Mouse (Mus musculus) liver, embryonic 13.5 days (tissue): ENCODE data around the gene Scamp3. TPM values are rescaled to one million over a fixed set of nuclear protein-coding genes. Genes with fewer than 3 reads are reported as not detected.

Experiments used
- ATAC-seq: fragments of 200-750 bp; cut with Nextera tagmentation; 2 replicates; pipeline ENCODE4 v1.8.0; 2017; ENCODE audit warnings: low read depth, mild to moderate bottlenecking, moderate number of reproducible peaks, moderate library complexity
- DNase-seq: peaks from one replicate; pipeline ENCODE4 v3.0.0; 2022
- H3K27ac ChIP-seq: fragments of 300-500 bp; sonication (generic); 2 replicates; pipeline ENCODE4 v1.5.1; 2015; ENCODE audit warnings: moderate library complexity, mild to moderate bottlenecking, inconsistent platforms
- H3K27me3 ChIP-seq: fragments of 300-500 bp; sonication (generic); 2 replicates; pipeline ENCODE4 v1.6.1; 2015; ENCODE audit warnings: mild to moderate bottlenecking, inconsistent platforms
- H3K36me3 ChIP-seq: fragments of 300-500 bp; sonication (generic); 2 replicates; pipeline ENCODE4 v1.6.1; 2015; ENCODE audit warnings: mild to moderate bottlenecking, inconsistent platforms
- H3K4me1 ChIP-seq: fragments of 300-500 bp; sonication (generic); replicated peaks from 2 replicates; pipeline ENCODE4 v1.6.1; 2015; ENCODE audit warnings: inconsistent platforms
- H3K4me2 ChIP-seq: fragments of 300-500 bp; sonication (generic); 2 replicates; pipeline ENCODE4 v1.6.1; 2015; ENCODE audit warnings: inconsistent platforms, mild to moderate bottlenecking, moderate library complexity
- H3K4me3 ChIP-seq: fragments of 300-500 bp; sonication (generic); replicated peaks from 2 replicates; pipeline ENCODE4 v1.5.1; 2015; ENCODE audit warnings: mild to moderate bottlenecking, inconsistent platforms
- H3K9ac ChIP-seq: fragments of 300-500 bp; sonication (generic); 2 replicates; pipeline ENCODE4 v1.6.1; 2015; ENCODE audit warnings: mild to moderate bottlenecking, inconsistent platforms
- H3K9me3 ChIP-seq: fragments of 300-500 bp; sonication (generic); replicated peaks from 2 replicates; pipeline ENCODE4 v1.6.1; 2016; ENCODE audit warnings: inconsistent platforms
- WGBS: fragments of 180-500 bp; shearing (Covaris S2); methylation state at CpG from one replicate; pipeline ENCODE4 v1.1.7; 2015; ENCODE audit not compliant: insufficient replicate concordance; 5-methylcytosine and 5-hydroxymethylcytosine counted together
- polyA plus RNA-seq: library from polyadenylated mRNA; unstranded; fragments of >200 nt; fragmentation: Nextera tagmentation; extraction: Ambion mirVana; gene quantifications from 2 replicates; pipeline ENCODE4 v1.2.1, GENCODE M21; 2015

Gene Scamp3
- polyA plus RNA-seq = 67.4 and 72.1 TPM in 2 replicates

DNA sequence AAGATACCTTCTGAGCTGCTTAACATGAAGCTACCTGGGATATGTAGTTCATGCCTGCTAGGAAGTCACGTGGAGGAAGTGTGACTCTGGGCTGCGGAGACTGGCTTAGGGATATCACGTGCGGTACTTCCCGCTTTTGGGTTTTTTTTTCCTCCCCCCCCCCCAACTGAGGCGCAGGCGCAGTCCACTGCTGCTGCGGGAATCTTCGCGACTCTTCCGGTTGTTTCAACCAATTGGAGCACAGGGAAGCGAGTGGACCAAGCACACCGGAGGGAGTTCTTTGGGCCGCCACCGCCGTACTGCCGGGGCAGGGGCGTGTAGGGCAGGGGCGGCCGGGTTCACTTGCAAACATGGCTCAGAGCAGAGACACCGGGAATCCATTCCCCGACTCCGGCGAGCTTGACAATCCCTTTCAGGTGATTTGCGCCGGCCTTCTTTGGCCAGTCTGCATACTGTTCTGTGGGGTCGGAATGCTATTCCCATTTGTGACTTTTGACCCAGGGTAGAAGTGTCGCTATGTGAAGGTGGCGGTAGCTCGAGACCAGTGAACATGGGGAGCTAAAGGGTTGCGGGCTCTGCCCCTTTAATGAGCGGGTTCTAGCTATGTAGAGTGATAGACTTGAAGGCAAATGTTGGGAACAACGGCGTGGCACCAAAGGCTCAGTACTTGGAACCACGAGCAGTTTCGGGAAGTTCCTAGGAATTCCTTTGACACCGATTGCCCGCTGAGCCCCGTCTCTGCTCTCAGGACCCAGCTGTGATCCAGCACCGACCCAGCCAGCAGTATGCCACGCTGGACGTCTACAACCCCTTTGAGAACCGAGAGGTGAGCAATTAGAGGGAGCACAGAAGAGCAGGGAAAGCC, at the start of gene Scamp3:
Gene Scamp3, plus strand, starts transcription at position 232 of the 865 bp plus-strand sequence.
- Histone ChIP-seq H3K4me3 (peak within 1 kb of the TSS; percentile 77), H3K27ac (peak within 1 kb of the TSS; percentile 82), H3K4me2 (peak within 1 kb of the TSS; percentile 82), H3K9ac (peak within 1 kb of the TSS; percentile 87), H3K27me3 (no peaks in the 10 kb centered on the region), H3K4me1 (peaks cover 38% of the 10 kb centered on the region), H3K9me3 (no peaks in the 10 kb centered on the region), H3K36me3 (peaks cover 79% of the 10 kb centered on the region)
- peak; percentile 91 for ATAC-seq
- peak; percentile 80 for DNase-seq
- WGBS = under 1% methylated on average over 43 of the region's 43 CpGs

DNA sequence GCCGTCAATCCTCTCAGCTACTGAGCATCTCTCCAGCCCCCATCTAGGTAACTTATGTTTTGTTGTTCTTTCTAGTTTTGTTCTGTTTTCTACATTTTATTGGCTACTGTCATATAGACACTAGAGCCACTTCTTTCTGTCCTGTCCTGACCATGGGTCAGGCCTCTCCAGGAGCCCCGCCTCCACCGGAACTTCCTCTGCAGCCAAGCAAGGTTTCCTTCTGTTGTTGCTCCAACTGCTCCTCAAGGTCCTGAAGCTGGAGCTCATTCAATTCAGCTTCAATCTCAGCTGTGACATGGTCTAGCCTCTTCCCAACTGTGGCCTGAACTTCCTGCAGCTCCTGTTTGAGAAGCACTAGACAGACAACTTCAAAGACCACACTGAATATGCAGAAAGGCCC, 47.4 kb upstream of the Scamp3 start:
- Histone ChIP-seq H3K9me3 (no peaks in the 10 kb centered on the region), H3K9ac (no peak overlapping the region), H3K4me2 (no peak overlapping the region), H3K4me1 (peaks cover 74% of the 10 kb centered on the region), H3K4me3 (no peak overlapping the region), H3K36me3 (no peaks in the 10 kb centered on the region), H3K27me3 (no peaks in the 10 kb centered on the region), H3K27ac (peak overlapping the region; percentile 67)
- no peak for ATAC-seq
- 78% methylated on average over 3 of the region's 3 CpGs for WGBS
- DNase-seq = no peak

- Histone ChIP-seq H3K4me2 (peak overlapping the region; percentile 79), H3K9ac (peak overlapping the region; percentile 75), H3K4me3 (peak overlapping the region; percentile 55), H3K4me1 (peaks cover 91% of the 10 kb centered on the region), H3K27ac (peak overlapping the region; percentile 95), H3K36me3 (no peaks in the 10 kb centered on the region), H3K9me3 (no peaks in the 10 kb centered on the region), H3K27me3 (no peaks in the 10 kb centered on the region)
- ATAC-seq (no peak), DNase-seq (no peak)
- 18% methylated on average over 4 of the region's 4 CpGs for WGBS
These were observed 45.5 kb upstream of the Scamp3 start for GRCm38 (mm10) chr3:89131816-89132215.

GRCm38 (mm10) chr3:89132285-89133062, 44.8 kb upstream of the Scamp3 start:
- H3K27me3 ChIP-seq = no peaks in the 10 kb centered on the region
- peak overlapping the region; percentile 75 for H3K9ac ChIP-seq
- peak overlapping the region; percentile 95 for H3K27ac ChIP-seq
- no peaks in the 10 kb centered on the region for H3K9me3 ChIP-seq
- WGBS = 3% methylated on average over 30 of the region's 30 CpGs
- no peaks in the 10 kb centered on the region for H3K36me3 ChIP-seq
- peak overlapping the region; percentile 55 for H3K4me3 ChIP-seq
- DNase-seq (peak; percentile 95), ATAC-seq (peak; percentile 89)
- H3K4me1 ChIP-seq = peaks cover 93% of the 10 kb centered on the region
- H3K4me2 ChIP-seq = peak overlapping the region; percentile 79

DNA sequence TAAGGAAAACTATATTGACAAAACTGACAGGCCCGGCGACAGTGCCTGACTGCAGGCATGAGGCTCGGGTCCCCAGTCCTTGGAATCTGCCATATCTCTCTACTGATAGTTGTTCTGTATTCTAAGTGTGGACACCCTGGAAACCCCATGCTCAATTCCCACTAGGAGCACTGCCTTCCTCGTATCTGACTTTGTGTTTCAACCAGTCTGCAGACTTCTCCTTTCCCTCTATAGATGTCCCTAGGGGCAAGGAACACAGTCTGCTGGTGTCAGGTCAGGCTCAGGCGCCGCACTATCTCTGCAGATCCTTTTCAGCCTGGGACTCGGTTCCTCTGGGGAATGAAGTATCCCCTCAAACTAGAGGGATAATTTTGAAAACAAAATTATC, 44.2 kb upstream of the Scamp3 start:
- Histone ChIP-seq H3K9me3 (no peaks in the 10 kb centered on the region), H3K36me3 (peaks cover 2% of the 10 kb centered on the region; the same call in 1 of the 2 replicates), H3K4me2 (peak overlapping the region; percentile 79), H3K4me3 (peak overlapping the region; percentile 55), H3K27me3 (no peaks in the 10 kb centered on the region), H3K4me1 (peaks cover 93% of the 10 kb centered on the region), H3K27ac (peak overlapping the region; percentile 95), H3K9ac (peak overlapping the region; percentile 75)
- ATAC-seq (no peak), DNase-seq (no peak)
- WGBS = 28% methylated on average over 7 of the region's 7 CpGs

GRCm38 (mm10) chr3:89133752-89134151, 43.5 kb upstream of the Scamp3 start:
- H3K4me3 ChIP-seq = peak overlapping the region; percentile 55
- 18% methylated on average over 1 of the region's 1 CpGs for WGBS
- peak overlapping the region; percentile 79 for H3K4me2 ChIP-seq
- H3K36me3 ChIP-seq = peaks cover 8% of the 10 kb centered on the region
- H3K9ac ChIP-seq = peak overlapping the region; percentile 75
- peaks cover 93% of the 10 kb centered on the region for H3K4me1 ChIP-seq
- H3K27me3 ChIP-seq = no peaks in the 10 kb centered on the region
- ATAC-seq (peak; percentile 8), DNase-seq (no peak)
- H3K9me3 ChIP-seq = no peaks in the 10 kb centered on the region
- peak overlapping the region; percentile 95 for H3K27ac ChIP-seq

DNA sequence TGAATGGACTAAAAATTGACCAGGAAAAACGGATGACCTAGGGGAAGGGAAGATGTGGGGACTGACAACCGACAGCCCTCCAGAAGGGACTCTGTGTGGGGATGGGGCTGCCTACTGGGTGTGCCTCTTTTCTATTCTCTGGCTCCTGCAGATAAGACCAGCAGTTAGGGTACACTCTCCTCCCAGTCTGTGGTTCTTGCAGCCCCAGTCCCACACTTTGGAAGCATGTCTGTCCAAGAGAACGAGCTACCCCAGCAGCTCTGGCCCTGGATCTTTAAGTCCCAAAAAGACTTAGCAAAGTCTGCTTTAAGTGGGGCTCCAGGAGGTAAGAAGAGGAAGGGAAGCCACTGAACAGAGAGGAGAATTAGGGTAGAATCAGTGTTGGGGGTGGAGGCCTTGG, 41.3 kb upstream of the Scamp3 start, which contains the start of gene Pklr:
Gene Pklr, plus strand, starts transcription at position 185 of the 400 bp plus-strand sequence.
- Histone ChIP-seq H3K27me3 (no peaks in the 10 kb centered on the region), H3K4me3 (peak within 1 kb of the TSS; percentile 73), H3K9ac (peak within 1 kb of the TSS; percentile 85), H3K4me1 (peaks cover 93% of the 10 kb centered on the region), H3K27ac (peak within 1 kb of the TSS; percentile 95), H3K36me3 (peaks cover 30% of the 10 kb centered on the region), H3K4me2 (peak within 1 kb of the TSS; percentile 79), H3K9me3 (no peaks in the 10 kb centered on the region)
- DNase-seq = peak; percentile 72
- peak; percentile 62 for ATAC-seq
- 15% methylated on average over 3 of the region's 3 CpGs for WGBS

DNA sequence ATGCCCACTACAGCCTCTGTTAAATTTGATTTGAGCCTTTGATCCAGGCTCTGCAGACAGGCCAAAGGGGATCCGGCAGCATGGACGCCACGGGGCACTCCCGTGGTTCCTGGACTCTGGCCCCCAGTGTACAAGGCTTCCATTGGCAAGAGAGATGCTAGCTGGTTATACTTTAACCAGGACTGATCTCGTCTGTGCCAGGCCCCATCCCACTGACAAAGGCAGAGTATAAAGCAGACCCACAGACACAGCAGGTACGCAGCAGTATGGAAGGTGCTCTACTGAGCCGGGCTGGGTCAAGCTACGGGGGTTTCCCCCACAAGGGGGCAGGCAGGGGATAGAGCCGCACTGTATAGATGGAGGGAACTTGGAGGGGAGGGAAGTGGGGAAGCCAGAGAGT, 40.9 kb upstream of the Scamp3 start:
- H3K27me3 ChIP-seq = no peaks in the 10 kb centered on the region
- H3K27ac ChIP-seq = peak overlapping the region; percentile 95
- 16% methylated on average over 9 of the region's 9 CpGs for WGBS
- peak; percentile 68 for DNase-seq
- ATAC-seq = peak; percentile 47
- peaks cover 34% of the 10 kb centered on the region for H3K36me3 ChIP-seq
- H3K9me3 ChIP-seq = no peaks in the 10 kb centered on the region
- peak overlapping the region; percentile 76 for H3K4me2 ChIP-seq
- H3K4me3 ChIP-seq = peak overlapping the region; percentile 73
- H3K9ac ChIP-seq = peak overlapping the region; percentile 85
- peaks cover 95% of the 10 kb centered on the region for H3K4me1 ChIP-seq

DNA sequence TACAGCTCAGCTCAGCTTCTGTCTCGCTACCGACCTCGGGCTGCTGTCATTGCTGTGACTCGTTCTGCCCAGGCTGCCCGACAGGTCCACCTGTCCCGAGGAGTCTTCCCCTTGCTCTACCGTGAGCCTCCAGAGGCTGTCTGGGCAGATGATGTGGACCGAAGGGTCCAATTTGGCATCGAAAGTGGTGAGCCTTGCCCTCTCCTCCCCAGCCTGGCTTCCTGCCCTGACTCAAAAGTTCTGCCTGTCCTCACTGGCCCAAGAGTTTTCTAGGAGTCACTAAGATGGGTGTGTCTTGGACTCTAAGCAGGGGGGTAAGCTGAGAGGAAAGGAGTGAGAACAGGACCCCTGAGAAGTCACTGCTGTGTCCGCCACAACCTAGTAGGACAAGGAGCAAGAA, 32.5 kb upstream of the Scamp3 start:
- Histone ChIP-seq H3K36me3 (peaks cover 71% of the 10 kb centered on the region), H3K27me3 (peaks cover 20% of the 10 kb centered on the region), H3K4me3 (no peak overlapping the region), H3K9ac (no peak overlapping the region), H3K27ac (peak overlapping the region; percentile 63; the same call in 1 of the 2 replicates), H3K4me1 (peaks cover 97% of the 10 kb centered on the region), H3K9me3 (no peaks in the 10 kb centered on the region), H3K4me2 (no peak overlapping the region)
- DNase-seq (no peak), ATAC-seq (no peak)
- WGBS = 79% methylated on average over 10 of the region's 10 CpGs

- Histone ChIP-seq H3K27me3 (peaks cover 27% of the 10 kb centered on the region), H3K36me3 (peaks cover 64% of the 10 kb centered on the region), H3K9ac (peak overlapping the region; percentile 12; the same call in 1 of the 2 replicates), H3K9me3 (no peaks in the 10 kb centered on the region), H3K4me3 (no peak overlapping the region), H3K4me1 (peaks cover 94% of the 10 kb centered on the region), H3K4me2 (no peak overlapping the region), H3K27ac (peak overlapping the region; percentile 63)
- ATAC-seq (no peak), DNase-seq (no peak)
- WGBS = 78% methylated on average over 8 of the region's 8 CpGs
These were observed 31.7 kb upstream of the Scamp3 start for GRCm38 (mm10) chr3:89145566-89145965.
